Mouse (Mus musculus): ENCODE results near the gene Zfp68. TPM values are rescaled to one million over a fixed set of nuclear protein-coding genes. Genes with fewer than 3 reads are reported as not detected.
"Not testable (repeated sequence)": the region's sequence is repeated elsewhere in the genome, so short reads cannot be mapped to it uniquely, and the experiment has no call there.

Zfp68 gene
- polyA plus RNA-seq, 1 experiment from 2014 or later, result 78.6 TPM

DNA sequence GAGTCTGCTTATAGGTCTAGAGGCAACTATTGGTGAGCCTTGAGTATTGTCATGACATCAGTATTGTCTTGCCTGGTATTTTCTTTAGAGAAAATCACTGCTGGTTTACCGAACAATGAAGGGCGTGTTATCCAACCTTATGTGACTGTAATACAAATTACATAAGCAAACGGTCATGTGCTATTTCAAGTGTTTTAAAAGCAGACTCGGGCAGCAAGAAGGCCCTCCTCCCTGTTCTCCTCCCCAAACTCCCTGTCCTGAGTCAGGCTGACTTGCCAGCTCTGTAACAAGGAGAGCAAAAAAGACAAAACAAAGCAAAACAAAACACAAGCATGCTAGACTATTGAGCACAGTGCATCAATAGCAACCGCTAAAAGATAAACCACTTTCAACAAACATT is 1.3 kb upstream of the Zfp68 start:
- Histone ChIP-seq H3K27me3 (replicated peaks) (no peaks in the 10 kb centered on the region), H3K9ac (no peak overlapping the region), H3K27ac (peak overlapping the region; percentile 45; the same call in 1 of the 2 replicates), H3K4me1 (peaks cover 39% of the 10 kb centered on the region), H3K4me3 (no peak overlapping the region), H3K9me3 (peaks cover 14% of the 10 kb centered on the region), H3K36me3 (replicated peaks) (peaks cover 18% of the 10 kb centered on the region), H3K4me2 (no peak overlapping the region)
- ATAC-seq (replicated peaks), result no peak
- 58% methylated on average over 5 of the region's 5 CpGs for WGBS

GRCm38 (mm10) chr5:138618353-138618752 is 1.2 kb downstream of the Zfp68 start:
- peak overlapping the region; percentile 42 for H3K4me2 ChIP-seq
- no peak for ATAC-seq (replicated peaks)
- H3K4me3 ChIP-seq, result peak overlapping the region; percentile 97
- peaks cover 42% of the 10 kb centered on the region for H3K36me3 ChIP-seq (replicated peaks)
- H3K9me3 ChIP-seq, result peaks cover 29% of the 10 kb centered on the region
- no peak overlapping the region for H3K27ac ChIP-seq
- no peak overlapping the region for H3K9ac ChIP-seq
- WGBS, result 95% methylated on average over 1 of the region's 1 CpGs
- peaks cover 20% of the 10 kb centered on the region for H3K4me1 ChIP-seq
- no peaks in the 10 kb centered on the region for H3K27me3 ChIP-seq (replicated peaks)

DNA sequence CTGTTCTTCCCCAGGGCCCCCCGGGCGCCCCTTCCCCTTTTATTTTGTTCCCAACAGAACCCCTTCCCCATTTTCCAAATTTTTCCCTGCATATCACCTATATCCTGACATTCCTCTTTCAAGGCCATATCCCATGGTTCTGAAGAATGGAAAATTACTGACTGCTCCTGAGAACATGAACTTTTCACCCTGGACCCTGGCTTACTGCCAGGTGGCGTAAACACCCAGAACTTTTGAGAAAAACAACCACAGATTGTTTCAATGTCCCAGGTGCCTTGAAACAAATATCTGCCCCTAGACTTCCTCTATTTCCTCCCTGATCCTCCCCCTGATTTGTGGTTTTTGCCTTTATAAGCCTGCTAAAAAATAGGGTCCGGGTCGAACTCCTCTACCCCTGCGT is 32.2 kb downstream of the Zfp68 start:
- Histone ChIP-seq H3K4me3 (no peak overlapping the region), H3K9me3 (peaks cover 3% of the 10 kb centered on the region; the same call in 1 of the 2 replicates), H3K27ac (no peak overlapping the region), H3K27me3 (replicated peaks) (no peaks in the 10 kb centered on the region), H3K9ac (no peak overlapping the region), H3K4me2 (no peak overlapping the region), H3K36me3 (replicated peaks) (no peaks in the 10 kb centered on the region), H3K4me1 (no peaks in the 10 kb centered on the region)
- 95% methylated on average over 6 of the region's 6 CpGs for WGBS
- no peak for ATAC-seq (replicated peaks)

DNA sequence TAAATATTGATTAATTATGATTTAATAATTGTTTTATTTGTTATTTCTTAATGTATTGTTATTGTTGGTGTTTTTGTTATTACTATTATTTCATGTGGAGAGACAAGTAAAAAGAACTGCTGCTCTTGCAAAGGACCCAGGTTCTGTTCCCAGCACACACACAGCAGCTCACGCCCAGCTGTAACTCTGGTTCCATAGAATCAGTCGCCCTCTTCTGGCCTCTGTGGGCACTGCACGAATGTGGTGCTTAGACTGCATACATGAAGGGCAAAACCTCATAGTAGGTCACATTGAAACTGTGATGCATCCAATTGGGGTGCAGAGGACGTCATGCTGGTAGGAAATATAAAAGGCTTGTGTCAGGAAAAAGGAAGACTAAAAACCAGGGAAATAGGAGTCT is 47.9 kb downstream of the Zfp68 start:
- Histone ChIP-seq H3K4me3 (no peak overlapping the region), H3K9me3 (no peaks in the 10 kb centered on the region), H3K4me1 (no peaks in the 10 kb centered on the region), H3K27me3 (replicated peaks) (no peaks in the 10 kb centered on the region), H3K36me3 (replicated peaks) (no peaks in the 10 kb centered on the region), H3K9ac (no peak overlapping the region), H3K27ac (no peak overlapping the region), H3K4me2 (no peak overlapping the region)
- ATAC-seq (replicated peaks), result no peak
- 59% methylated on average over 4 of the region's 4 CpGs for WGBS

DNA sequence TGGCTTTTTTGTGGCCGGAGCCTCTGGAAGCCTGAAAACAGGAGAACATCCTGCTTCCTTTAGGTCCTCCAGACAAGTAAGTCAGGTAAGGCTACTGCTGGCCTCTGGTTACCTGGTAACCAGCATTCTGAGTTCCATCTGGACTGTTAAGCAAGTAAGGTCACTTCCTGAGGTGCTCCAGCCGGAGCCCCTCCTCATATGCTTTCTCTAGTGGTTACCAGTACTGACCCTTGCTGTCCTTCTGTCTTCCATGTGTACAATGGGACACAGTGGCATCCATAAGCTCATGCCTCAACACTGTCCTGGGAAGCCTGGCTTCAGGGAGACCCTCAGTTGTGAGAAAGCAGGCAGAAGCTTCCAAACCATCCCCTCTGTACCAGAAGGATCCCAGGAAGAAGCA is 54.9 kb downstream of the Zfp68 start, which contains the start of gene 1700123K08Rik:
TSS of gene 1700123K08Rik (minus strand) at position 101 of the 400 bp plus-strand sequence.
- not testable (repeated sequence) for H3K27me3 ChIP-seq (replicated peaks); H3K27ac ChIP-seq; H3K36me3 ChIP-seq (replicated peaks); H3K9me3 ChIP-seq; H3K4me1 ChIP-seq; H3K4me3 ChIP-seq; H3K4me2 ChIP-seq; H3K9ac ChIP-seq; ATAC-seq (replicated peaks)
- 82% methylated on average over 2 of the region's 2 CpGs for WGBS

Small RNA genes lying within 50 kb of the gene (microRNA-seq; reads per million reads assigned to microRNA genes)
- gene Gm24082, result not detected

Other genes starting within 250 kb of the Zfp68 start
- gene Zfp157, start 178.3 kb downstream of the Zfp68 start, polyA plus RNA-seq (2015; fragmentation: Nextera tagmentation; extraction: Ambion mirVana), result 70.4 and 79.7 TPM in 2 replicates
- not detected in 2 replicates for gene 1700123K08Rik, start 55.0 kb downstream of the Zfp68 start, polyA plus RNA-seq (2015; fragmentation: Nextera tagmentation; extraction: Ambion mirVana)
- gene A430033K04Rik, start 3.1 kb upstream of the Zfp68 start, polyA plus RNA-seq (2015; fragmentation: Nextera tagmentation; extraction: Ambion mirVana), result 24.4 and 26.4 TPM in 2 replicates
- 57.9 and 65.4 TPM in 2 replicates for gene Fam20c, start 134.8 kb upstream of the Zfp68 start, polyA plus RNA-seq (2015; fragmentation: Nextera tagmentation; extraction: Ambion mirVana)
- not detected in 2 replicates for gene Gm5294, start 200.3 kb upstream of the Zfp68 start, polyA plus RNA-seq (2015; fragmentation: Nextera tagmentation; extraction: Ambion mirVana)